Mouse (Mus musculus) ES-Bruce4 (cell line): ENCODE measurements around the gene Hnrnpm. TPM values are rescaled to one million over a fixed set of nuclear protein-coding genes. Genes with fewer than 3 reads are reported as not detected.

ENCODE experiments used
- H3K27ac ChIP-seq: 2 replicates; pipeline ENCODE4 v1.5.1; 2012; ENCODE audit warnings: low read length, inconsistent platforms; ENCODE audit not compliant: insufficient read depth
- H3K27me3 ChIP-seq: 2 replicates; pipeline ENCODE4 v1.6.1; 2012; ENCODE audit warnings: mild to moderate bottlenecking, low read length, inconsistent platforms; ENCODE audit not compliant: control insufficient read depth, poor library complexity, insufficient read depth, severe bottlenecking
- H3K36me3 ChIP-seq: 2 replicates; pipeline ENCODE4 v1.6.1; 2012; ENCODE audit warnings: inconsistent platforms, mild to moderate bottlenecking, low read length, moderate library complexity; ENCODE audit not compliant: control insufficient read depth, poor library complexity, insufficient read depth, severe bottlenecking
- H3K4me1 ChIP-seq: one replicate; pipeline ENCODE4 v1.8.1; 2011; ENCODE audit warnings: low read length; ENCODE audit not compliant: control insufficient read depth, insufficient read depth
- H3K4me3 ChIP-seq: 2 replicates; pipeline ENCODE4 v1.5.1; 2011; ENCODE audit warnings: low read depth, mild to moderate bottlenecking, low read length
- H3K9ac ChIP-seq: 2 replicates; pipeline ENCODE4 v1.6.1; 2012; ENCODE audit warnings: low read depth, mild to moderate bottlenecking, inconsistent platforms; ENCODE audit not compliant: poor library complexity, severe bottlenecking
- H3K9me3 ChIP-seq: replicated peaks from 2 replicates; pipeline ENCODE4 v1.6.1; 2012; ENCODE audit warnings: mild to moderate bottlenecking, low read length, inconsistent platforms; ENCODE audit not compliant: control insufficient read depth, poor library complexity, insufficient read depth, severe bottlenecking
- CTCF ChIP-seq: IDR thresholded peaks from one replicate; pipeline ENCODE4 v1.8.1; 2011; ENCODE audit warnings: low read depth, low read length
- EP300 ChIP-seq: IDR thresholded peaks from 2 replicates; pipeline ENCODE4 v1.6.1; 2011; ENCODE audit warnings: low read depth, low read length; ENCODE audit not compliant: insufficient read depth
- POLR2A ChIP-seq: IDR thresholded peaks from one replicate; pipeline ENCODE4 v1.8.1; 2011; ENCODE audit warnings: low read length; ENCODE audit not compliant: insufficient read depth
- polyA plus RNA-seq: library from polyadenylated mRNA; stranded (reverse); fragments of >200 nt; gene quantifications from 2 replicates; pipeline ENCODE4 v1.2.4, GENCODE M21; 2011; ENCODE audit warnings: low read depth; ENCODE audit not compliant: missing spikeins, insufficient read depth, insufficient read length

Hnrnpm gene
- polyA plus RNA-seq, 1 experiment: 607 TPM

- Histone ChIP-seq H3K27ac (no peak overlapping the region), H3K9me3 (no peaks in the 10 kb centered on the region), H3K9ac (no peak overlapping the region), H3K27me3 (no peaks in the 10 kb centered on the region), H3K36me3 (peaks cover 51% of the 10 kb centered on the region), H3K4me3 (no peak overlapping the region), H3K4me1 (no peaks in the 10 kb centered on the region)
- no peak for TF ChIP-seq POLR2A
- no peak for TF ChIP-seq CTCF
- TF ChIP-seq EP300: no peak
Measured at GRCm38 (mm10) chr17:33666813-33667212, 19.8 kb downstream of the Hnrnpm start.

DNA sequence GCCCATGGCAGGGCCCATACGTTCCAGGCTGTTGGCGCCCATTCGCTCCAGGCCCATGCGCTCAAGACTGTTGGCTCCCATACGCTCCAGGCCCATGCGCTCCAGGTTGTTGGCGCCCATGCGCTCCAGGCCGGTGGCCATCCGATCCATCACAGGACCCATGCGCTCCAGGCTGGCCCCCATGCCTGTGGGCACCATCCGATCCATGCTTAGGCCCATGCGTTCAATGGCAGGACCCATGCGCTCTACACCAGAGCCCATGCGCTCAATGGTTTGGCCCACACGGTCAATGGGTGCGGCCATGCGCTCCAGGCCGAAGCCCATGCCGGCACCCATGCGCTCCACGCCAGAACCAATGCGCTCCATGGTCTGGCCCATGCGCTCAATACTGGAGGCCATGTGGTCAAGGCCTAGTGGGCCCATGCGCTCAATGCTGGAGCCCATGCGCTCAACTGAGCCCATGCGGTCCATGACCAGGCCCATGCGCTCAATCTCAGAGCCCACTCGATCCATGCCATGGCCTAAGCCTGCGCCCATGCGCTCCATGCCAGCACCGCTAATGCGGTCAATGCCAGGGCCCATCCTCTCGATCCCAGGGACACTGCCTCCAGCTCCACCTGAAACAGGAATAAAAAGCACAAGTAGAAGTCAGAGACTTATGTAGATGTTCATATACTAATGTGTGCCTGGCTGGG is 36.7 kb downstream of the Hnrnpm start:
- Histone ChIP-seq H3K27ac (no peak overlapping the region), H3K4me1 (no peaks in the 10 kb centered on the region), H3K4me3 (peak overlapping the region; percentile 5), H3K27me3 (no peaks in the 10 kb centered on the region), H3K9ac (no peak overlapping the region), H3K9me3 (no peaks in the 10 kb centered on the region), H3K36me3 (peaks cover 71% of the 10 kb centered on the region)
- no peak for TF ChIP-seq EP300
- TF ChIP-seq POLR2A: no peak
- no peak for TF ChIP-seq CTCF

DNA sequence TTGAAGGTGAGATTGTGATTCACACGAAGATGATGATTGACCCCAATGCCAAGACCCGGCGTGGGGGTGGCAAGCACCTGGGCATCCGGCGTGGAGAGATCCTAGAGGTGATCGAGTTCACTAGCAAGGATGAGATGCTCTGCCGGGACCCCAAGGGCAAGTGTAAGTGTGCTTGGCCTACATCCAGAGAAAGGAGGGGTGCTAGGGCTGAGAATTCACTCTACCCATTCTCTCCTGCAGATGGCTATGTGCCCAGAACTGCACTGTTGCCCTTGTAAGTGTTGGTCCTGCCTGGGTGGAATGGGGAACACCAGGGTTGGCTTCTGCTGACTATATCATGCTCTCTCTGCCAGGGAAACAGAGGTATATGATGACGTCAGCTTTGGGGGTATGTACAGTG is 41.6 kb downstream of the Hnrnpm start:
- peaks cover 40% of the 10 kb centered on the region for H3K36me3 ChIP-seq
- TF ChIP-seq POLR2A: no peak
- TF ChIP-seq CTCF: no peak
- TF ChIP-seq EP300: no peak
- H3K4me1 ChIP-seq: no peaks in the 10 kb centered on the region

GRCm38 (mm10) chr17:33644068-33644467 is 42.6 kb downstream of the Hnrnpm start:
- no peaks in the 10 kb centered on the region for H3K9me3 ChIP-seq
- H3K27me3 ChIP-seq: no peaks in the 10 kb centered on the region
- TF ChIP-seq EP300: no peak
- no peak overlapping the region for H3K4me3 ChIP-seq
- no peak overlapping the region for H3K9ac ChIP-seq
- peaks cover 33% of the 10 kb centered on the region for H3K36me3 ChIP-seq
- H3K27ac ChIP-seq: no peak overlapping the region
- no peaks in the 10 kb centered on the region for H3K4me1 ChIP-seq

More for the DNA sequence above, 41.6 kb downstream of the Hnrnpm start:
- no peak overlapping the region for H3K4me3 ChIP-seq
- no peak overlapping the region for H3K27ac ChIP-seq
- H3K9me3 ChIP-seq: no peaks in the 10 kb centered on the region
- H3K9ac ChIP-seq: no peak overlapping the region
- no peaks in the 10 kb centered on the region for H3K27me3 ChIP-seq

DNA sequence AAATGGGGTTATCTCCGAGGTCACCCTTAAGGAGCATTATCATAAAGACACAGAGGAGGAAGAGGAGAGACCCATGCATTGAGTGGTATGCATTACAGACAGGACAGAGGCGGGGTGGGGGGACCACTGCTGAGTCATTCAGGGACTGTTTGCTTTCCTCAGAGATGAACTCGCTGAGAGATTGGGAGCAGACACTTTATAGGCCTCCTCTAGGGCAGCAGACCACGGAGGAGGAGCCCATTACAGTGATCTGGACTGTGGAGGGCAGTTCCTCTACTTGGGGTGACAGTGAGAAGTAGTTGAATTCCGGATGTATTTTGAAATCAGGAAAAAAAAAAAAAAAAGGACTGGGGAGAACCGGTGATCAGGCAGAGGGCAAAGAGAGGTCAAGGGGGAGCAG is 46.9 kb downstream of the Hnrnpm start:
- Histone ChIP-seq H3K27ac (peak overlapping the region; percentile 26; the same call in 1 of the 2 replicates), H3K36me3 (no peaks in the 10 kb centered on the region), H3K27me3 (no peaks in the 10 kb centered on the region), H3K4me3 (no peak overlapping the region), H3K9ac (no peak overlapping the region), H3K4me1 (no peaks in the 10 kb centered on the region), H3K9me3 (no peaks in the 10 kb centered on the region)
- TF ChIP-seq POLR2A (no peak), EP300 (0 out of 2 replicates have a peak, but pooled peaks have one; percentile 16)

- no peaks in the 10 kb centered on the region for H3K27me3 ChIP-seq
- H3K4me3 ChIP-seq: no peak within 1 kb of the TSS
- no peak within 1 kb of the TSS for H3K27ac ChIP-seq
- TF ChIP-seq EP300: no peak
- TF ChIP-seq POLR2A: no peak
- TF ChIP-seq CTCF: no peak
- H3K9me3 ChIP-seq: no peaks in the 10 kb centered on the region
- no peaks in the 10 kb centered on the region for H3K4me1 ChIP-seq
- no peaks in the 10 kb centered on the region for H3K36me3 ChIP-seq
- no peak within 1 kb of the TSS for H3K9ac ChIP-seq
Measured at GRCm38 (mm10) chr17:33637516-33638276, 49.0 kb downstream of the Hnrnpm start, which contains the start of gene Pram1. Pram1 (plus strand) TSS chr17:33638056.
